Mouse (Mus musculus): ENCODE results near the gene 1700015G11Rik. TPM values are rescaled to one million over a fixed set of nuclear protein-coding genes. Genes with fewer than 3 reads are reported as not detected.

The 1700015G11Rik gene
- polyA plus RNA-seq, 1 experiment from 2014 or later = not detected

- Histone ChIP-seq H3K4me2 (replicated peaks) (no peak overlapping the region), H3K9me3 (no peaks in the 10 kb centered on the region), H3K36me3 (no peaks in the 10 kb centered on the region), H3K4me1 (replicated peaks) (no peaks in the 10 kb centered on the region), H3K27ac (no peak overlapping the region), H3K4me3 (replicated peaks) (no peak overlapping the region), H3K27me3 (replicated peaks) (no peaks in the 10 kb centered on the region), H3K9ac (no peak overlapping the region)
- 78% methylated on average over 3 of the region's 3 CpGs for WGBS
- ATAC-seq = peak; percentile 58; the same call in 1 of the 2 replicates
Observed at GRCm38 (mm10) chr7:51991020-51991419, 24.5 kb downstream of the 1700015G11Rik start.

GRCm38 (mm10) chr7:51986909-51987308 is 28.6 kb downstream of the 1700015G11Rik start:
- no peak overlapping the region for H3K4me2 ChIP-seq (replicated peaks)
- no peaks in the 10 kb centered on the region for H3K4me1 ChIP-seq (replicated peaks)
- H3K4me3 ChIP-seq (replicated peaks) = no peak overlapping the region
- WGBS = 56% methylated on average over 6 of the region's 6 CpGs
- H3K9ac ChIP-seq = no peak overlapping the region
- no peaks in the 10 kb centered on the region for H3K9me3 ChIP-seq
- ATAC-seq = no peak
- no peaks in the 10 kb centered on the region for H3K27me3 ChIP-seq (replicated peaks)
- no peaks in the 10 kb centered on the region for H3K36me3 ChIP-seq
- H3K27ac ChIP-seq = no peak overlapping the region

GRCm38 (mm10) chr7:51985763-51986162 is 29.8 kb downstream of the 1700015G11Rik start:
- Histone ChIP-seq H3K9me3 (no peaks in the 10 kb centered on the region), H3K4me3 (replicated peaks) (no peak overlapping the region), H3K4me1 (replicated peaks) (no peaks in the 10 kb centered on the region), H3K27ac (no peak overlapping the region), H3K9ac (no peak overlapping the region), H3K27me3 (replicated peaks) (no peaks in the 10 kb centered on the region), H3K36me3 (no peaks in the 10 kb centered on the region), H3K4me2 (replicated peaks) (no peak overlapping the region)
- ATAC-seq = no peak
- 81% methylated on average over 6 of the region's 6 CpGs for WGBS

- ATAC-seq = no peak
- Histone ChIP-seq H3K36me3 (no peaks in the 10 kb centered on the region), H3K9me3 (no peaks in the 10 kb centered on the region), H3K27me3 (replicated peaks) (no peaks in the 10 kb centered on the region), H3K4me1 (replicated peaks) (no peaks in the 10 kb centered on the region), H3K4me2 (replicated peaks) (no peak overlapping the region), H3K4me3 (replicated peaks) (no peak overlapping the region), H3K27ac (no peak overlapping the region), H3K9ac (no peak overlapping the region)
- WGBS = 23% methylated on average over 1 of the region's 1 CpGs
Observed at GRCm38 (mm10) chr7:51982303-51982702, 33.2 kb downstream of the 1700015G11Rik start.

- no peaks in the 10 kb centered on the region for H3K4me1 ChIP-seq (replicated peaks)
- H3K9ac ChIP-seq = no peak overlapping the region
- H3K9me3 ChIP-seq = no peaks in the 10 kb centered on the region
- H3K4me2 ChIP-seq (replicated peaks) = no peak overlapping the region
- H3K27me3 ChIP-seq (replicated peaks) = no peaks in the 10 kb centered on the region
- WGBS = 45% methylated on average over 5 of the region's 5 CpGs
- no peak overlapping the region for H3K4me3 ChIP-seq (replicated peaks)
- no peak overlapping the region for H3K27ac ChIP-seq
- no peak for ATAC-seq
- H3K36me3 ChIP-seq = no peaks in the 10 kb centered on the region
Observed at GRCm38 (mm10) chr7:51979271-51979670, 36.3 kb downstream of the 1700015G11Rik start.

GRCm38 (mm10) chr7:51975181-51975580 is 40.3 kb downstream of the 1700015G11Rik start:
- no peak for ATAC-seq
- no peak overlapping the region for H3K4me2 ChIP-seq (replicated peaks)
- 81% methylated on average over 6 of the region's 6 CpGs for WGBS
- H3K27ac ChIP-seq = no peak overlapping the region
- H3K36me3 ChIP-seq = no peaks in the 10 kb centered on the region
- no peak overlapping the region for H3K9ac ChIP-seq
- no peak overlapping the region for H3K4me3 ChIP-seq (replicated peaks)
- no peaks in the 10 kb centered on the region for H3K4me1 ChIP-seq (replicated peaks)
- H3K27me3 ChIP-seq (replicated peaks) = no peaks in the 10 kb centered on the region
- no peaks in the 10 kb centered on the region for H3K9me3 ChIP-seq

- H3K4me3 ChIP-seq (replicated peaks) = no peak overlapping the region
- H3K9me3 ChIP-seq = no peaks in the 10 kb centered on the region
- H3K27me3 ChIP-seq (replicated peaks) = no peaks in the 10 kb centered on the region
- ATAC-seq = no peak
- no peaks in the 10 kb centered on the region for H3K36me3 ChIP-seq
- H3K27ac ChIP-seq = no peak overlapping the region
- 75% methylated on average over 2 of the region's 2 CpGs for WGBS
- H3K4me2 ChIP-seq (replicated peaks) = no peak overlapping the region
- no peak overlapping the region for H3K9ac ChIP-seq
- no peaks in the 10 kb centered on the region for H3K4me1 ChIP-seq (replicated peaks)
Observed at GRCm38 (mm10) chr7:51973526-51973925, 42.0 kb downstream of the 1700015G11Rik start.

- no peak overlapping the region for H3K27ac ChIP-seq
- no peak overlapping the region for H3K9ac ChIP-seq
- H3K4me3 ChIP-seq (replicated peaks) = no peak overlapping the region
- H3K4me2 ChIP-seq (replicated peaks) = no peak overlapping the region
- WGBS = 77% methylated on average over 5 of the region's 5 CpGs
- H3K9me3 ChIP-seq = no peaks in the 10 kb centered on the region
- no peaks in the 10 kb centered on the region for H3K4me1 ChIP-seq (replicated peaks)
- H3K36me3 ChIP-seq = no peaks in the 10 kb centered on the region
- ATAC-seq = no peak
- no peaks in the 10 kb centered on the region for H3K27me3 ChIP-seq (replicated peaks)
Observed at GRCm38 (mm10) chr7:51973091-51973490, 42.4 kb downstream of the 1700015G11Rik start.

GRCm38 (mm10) chr7:51972252-51972855 is 43.2 kb downstream of the 1700015G11Rik start:
- Histone ChIP-seq H3K9me3 (no peaks in the 10 kb centered on the region), H3K36me3 (no peaks in the 10 kb centered on the region), H3K4me3 (replicated peaks) (no peak overlapping the region), H3K27ac (no peak overlapping the region), H3K4me1 (replicated peaks) (no peaks in the 10 kb centered on the region), H3K27me3 (replicated peaks) (no peaks in the 10 kb centered on the region), H3K9ac (no peak overlapping the region), H3K4me2 (replicated peaks) (no peak overlapping the region)
- WGBS = 38% methylated on average over 6 of the region's 6 CpGs
- no peak for ATAC-seq

- H3K4me1 ChIP-seq (replicated peaks) = no peaks in the 10 kb centered on the region
- no peaks in the 10 kb centered on the region for H3K27me3 ChIP-seq (replicated peaks)
- no peak for ATAC-seq
- H3K36me3 ChIP-seq = no peaks in the 10 kb centered on the region
- no peak overlapping the region for H3K4me2 ChIP-seq (replicated peaks)
- no peak overlapping the region for H3K27ac ChIP-seq
- H3K4me3 ChIP-seq (replicated peaks) = no peak overlapping the region
- no peak overlapping the region for H3K9ac ChIP-seq
- no peaks in the 10 kb centered on the region for H3K9me3 ChIP-seq
Observed at GRCm38 (mm10) chr7:51969379-51969778, 46.1 kb downstream of the 1700015G11Rik start.

- Histone ChIP-seq H3K4me1 (replicated peaks) (no peaks in the 10 kb centered on the region), H3K27ac (no peak overlapping the region), H3K27me3 (replicated peaks) (no peaks in the 10 kb centered on the region), H3K9me3 (no peaks in the 10 kb centered on the region), H3K36me3 (no peaks in the 10 kb centered on the region), H3K4me3 (replicated peaks) (no peak overlapping the region), H3K4me2 (replicated peaks) (no peak overlapping the region), H3K9ac (no peak overlapping the region)
- no peak for ATAC-seq
- 88% methylated on average over 4 of the region's 4 CpGs for WGBS
Observed at GRCm38 (mm10) chr7:51967581-51967980, 47.9 kb downstream of the 1700015G11Rik start.

GRCm38 (mm10) chr7:51964681-51965080 is 50.8 kb downstream of the 1700015G11Rik start:
- H3K9me3 ChIP-seq = no peaks in the 10 kb centered on the region
- H3K9ac ChIP-seq = no peak overlapping the region
- H3K36me3 ChIP-seq = no peaks in the 10 kb centered on the region
- H3K4me1 ChIP-seq (replicated peaks) = no peaks in the 10 kb centered on the region
- ATAC-seq = no peak
- WGBS = 81% methylated on average over 7 of the region's 7 CpGs
- no peak overlapping the region for H3K4me3 ChIP-seq (replicated peaks)
- H3K4me2 ChIP-seq (replicated peaks) = no peak overlapping the region
- H3K27me3 ChIP-seq (replicated peaks) = no peaks in the 10 kb centered on the region
- H3K27ac ChIP-seq = no peak overlapping the region

GRCm38 (mm10) chr7:51962219-51962952 is 53.1 kb downstream of the 1700015G11Rik start:
- Histone ChIP-seq H3K4me3 (replicated peaks) (no peak overlapping the region), H3K4me2 (replicated peaks) (no peak overlapping the region), H3K27ac (no peak overlapping the region), H3K27me3 (replicated peaks) (no peaks in the 10 kb centered on the region), H3K9ac (no peak overlapping the region), H3K4me1 (replicated peaks) (no peaks in the 10 kb centered on the region), H3K9me3 (no peaks in the 10 kb centered on the region), H3K36me3 (no peaks in the 10 kb centered on the region)
- 78% methylated on average over 10 of the region's 10 CpGs for WGBS
- ATAC-seq = no peak
